Mouse (Mus musculus): ENCODE measurements at regions not wholly inside any gene's neighbourhood (a gene's known extent, or its start where the extent isn't known, plus 50 kb on each side); places are given as distances from the start of the nearest gene placed in this dataset.
"Not testable (repeated sequence)": the region's sequence is repeated elsewhere in the genome, so short reads cannot be mapped to it uniquely, and the experiment has no call there.

GRCm38 (mm10) chr3:41504867-41505266 lies 50.7 kb upstream of the Jade1 start:
- DNase-seq: no peak

- no peak for DNase-seq
These were observed 53.4 kb upstream of the Jade1 start for GRCm38 (mm10) chr3:41502161-41502560.

DNA sequence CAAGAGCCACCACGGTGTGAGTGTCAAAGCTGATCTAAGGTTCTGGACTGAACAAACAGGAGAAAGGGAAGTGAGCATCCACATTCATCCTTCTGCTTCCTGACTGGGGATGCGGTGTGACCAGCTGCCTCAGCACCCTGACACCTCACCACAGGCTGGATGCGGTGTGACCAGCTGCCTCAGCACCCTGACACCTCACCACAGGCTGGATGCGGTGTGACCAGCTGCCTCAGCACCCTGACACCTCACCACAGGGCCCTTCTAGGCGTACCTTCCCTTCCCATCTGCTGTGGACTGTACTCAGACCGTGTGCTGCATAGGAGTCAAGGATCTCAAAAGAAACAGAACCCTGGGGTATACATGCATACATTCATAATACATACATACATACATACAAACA lies 53.9 kb upstream of the Jade1 start:
- DNase-seq: not testable (repeated sequence)

- no peak for DNase-seq
These were observed 54.4 kb upstream of the Jade1 start for GRCm38 (mm10) chr3:41501124-41501523.

GRCm38 (mm10) chr3:41499680-41500079 lies 55.9 kb upstream of the Jade1 start:
- no peak for DNase-seq

- DNase-seq: no peak
These were observed 56.7 kb upstream of the Jade1 start for GRCm38 (mm10) chr3:41498791-41499190.

- no peak for DNase-seq
These were observed 57.8 kb upstream of the Jade1 start for GRCm38 (mm10) chr3:41497771-41498170.

DNA sequence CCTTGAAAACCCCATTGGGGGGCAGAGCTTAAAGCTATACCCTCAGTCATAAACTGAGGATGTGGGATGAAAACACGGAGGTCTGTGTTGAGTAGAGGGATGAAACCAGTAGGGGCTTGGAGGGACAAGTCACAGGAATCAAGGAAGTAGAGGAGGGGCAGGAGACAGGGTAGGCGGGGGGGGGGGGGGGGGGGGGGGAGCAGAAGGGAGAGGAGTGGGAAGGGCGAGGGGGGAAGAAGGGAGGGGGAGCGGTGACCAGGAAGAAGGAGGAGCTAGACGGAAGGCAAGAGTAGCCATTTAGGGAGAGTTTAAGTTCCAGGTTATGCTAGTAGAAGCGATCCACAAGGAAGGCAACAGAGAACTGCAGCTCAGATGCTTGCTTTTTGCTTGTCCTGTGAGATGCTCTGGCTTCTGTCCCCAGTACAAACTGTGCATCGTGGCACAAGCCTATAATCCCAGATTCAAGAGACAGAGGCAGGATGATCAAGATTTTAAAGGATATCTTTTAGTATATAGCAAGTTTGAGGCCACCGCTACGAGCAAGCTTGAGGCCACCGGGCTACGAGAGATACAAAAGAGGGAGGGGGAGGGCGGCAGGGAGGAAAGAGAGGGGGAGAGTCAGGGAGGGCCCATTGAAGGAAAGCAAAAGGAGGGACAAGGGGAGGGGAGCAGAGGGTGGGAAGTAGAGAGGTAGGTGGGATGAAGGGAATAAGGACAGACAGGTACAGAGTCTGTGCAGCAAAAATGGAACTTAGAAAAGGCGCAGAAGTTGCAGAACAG lies 58.4 kb upstream of the Jade1 start:
- DNase-seq: no peak

DNA sequence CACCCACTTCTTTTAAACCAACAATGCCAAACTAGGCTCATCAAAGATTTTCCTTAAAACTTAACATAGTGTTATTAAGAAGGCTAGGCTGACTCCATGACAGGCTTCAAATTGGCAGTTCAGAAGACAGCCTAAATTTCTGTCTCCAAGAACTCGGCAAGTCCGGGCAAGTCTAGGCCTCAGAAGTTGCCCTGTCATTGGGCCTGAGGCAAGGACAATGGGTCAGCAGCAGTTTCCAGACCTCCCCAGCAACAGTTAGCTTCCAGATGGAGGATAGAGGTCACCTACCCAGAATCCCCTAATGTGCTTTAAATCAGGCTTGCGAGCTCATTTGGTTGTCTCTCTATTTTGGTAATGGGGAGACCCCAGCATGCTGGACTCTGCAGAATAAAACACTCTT lies 59.6 kb upstream of the Jade1 start:
- no peak for DNase-seq

DNA sequence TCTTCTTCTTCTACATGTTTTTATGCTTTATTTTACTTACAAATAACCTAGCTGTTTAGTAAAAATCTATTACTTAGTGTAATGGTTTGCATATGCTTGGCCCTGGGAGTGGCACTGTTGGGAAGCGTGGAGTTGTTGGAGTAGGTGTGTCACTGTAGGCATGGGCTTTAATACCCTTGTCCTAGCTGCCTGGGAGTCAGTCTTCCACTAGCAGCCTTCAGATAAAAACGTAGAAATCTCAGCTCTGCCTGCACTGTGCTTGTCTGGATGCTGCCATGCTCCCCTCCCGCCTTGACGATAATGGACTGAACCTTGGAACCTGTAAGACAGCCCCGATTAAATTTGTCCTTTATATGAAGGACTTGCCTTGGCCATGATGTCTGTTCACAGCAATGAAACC lies 60.4 kb upstream of the Jade1 start:
- no peak for DNase-seq

DNA sequence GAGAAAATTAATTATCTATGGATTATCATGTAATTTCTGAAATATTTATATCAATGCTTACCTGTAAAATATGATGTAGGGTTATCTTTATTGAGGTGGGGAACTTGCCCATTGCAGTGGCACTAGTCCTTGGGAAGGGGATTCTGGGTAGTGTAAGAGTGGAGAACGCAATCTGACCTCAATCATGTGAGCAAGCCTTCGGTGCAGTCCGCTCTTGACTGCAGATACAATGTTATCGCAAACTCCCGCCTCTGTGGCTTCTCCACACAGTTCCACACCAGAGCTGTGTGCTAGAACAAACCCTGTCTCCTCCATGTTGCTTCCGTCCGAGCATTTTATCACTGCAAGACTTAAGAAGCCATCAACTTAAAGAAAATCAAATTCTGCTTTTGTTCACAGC lies 62.1 kb upstream of the Jade1 start:
- no peak for DNase-seq

DNA sequence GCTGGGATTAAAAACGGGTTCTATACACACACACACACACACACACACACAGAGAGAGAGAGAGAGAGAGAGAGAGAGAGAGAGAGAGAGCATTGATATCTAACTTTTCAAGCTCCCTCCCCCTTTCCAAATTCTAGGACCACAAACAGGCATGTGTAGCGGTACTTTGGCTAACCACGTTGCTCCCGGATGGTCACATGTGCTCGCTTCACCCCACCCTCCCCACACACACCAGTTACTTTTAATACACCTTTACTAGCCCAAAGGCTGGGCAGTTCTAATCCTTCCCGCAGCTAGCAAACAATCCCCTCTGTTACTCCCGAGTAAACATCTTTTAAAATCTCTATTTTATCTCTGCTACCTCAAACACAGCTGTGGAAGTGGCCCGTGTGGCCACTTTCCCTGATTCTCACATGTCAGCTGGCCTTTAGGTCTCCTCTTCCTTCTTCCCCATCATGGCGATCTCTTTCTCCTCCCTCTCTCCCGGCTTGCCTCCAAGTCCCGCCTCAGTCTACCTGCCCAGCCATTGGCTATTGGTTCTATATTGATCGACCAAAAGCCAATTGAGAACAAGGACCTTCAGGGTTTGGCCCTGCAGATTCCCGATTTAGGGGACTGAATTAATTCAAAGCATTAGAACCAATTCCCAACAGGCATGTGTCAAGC lies 62.7 kb upstream of the Jade1 start:
- DNase-seq: no peak

- DNase-seq: peak; percentile 14 to 31
These were observed 63.4 kb upstream of the Jade1 start for GRCm38 (mm10) chr3:41492031-41492726.

DNA sequence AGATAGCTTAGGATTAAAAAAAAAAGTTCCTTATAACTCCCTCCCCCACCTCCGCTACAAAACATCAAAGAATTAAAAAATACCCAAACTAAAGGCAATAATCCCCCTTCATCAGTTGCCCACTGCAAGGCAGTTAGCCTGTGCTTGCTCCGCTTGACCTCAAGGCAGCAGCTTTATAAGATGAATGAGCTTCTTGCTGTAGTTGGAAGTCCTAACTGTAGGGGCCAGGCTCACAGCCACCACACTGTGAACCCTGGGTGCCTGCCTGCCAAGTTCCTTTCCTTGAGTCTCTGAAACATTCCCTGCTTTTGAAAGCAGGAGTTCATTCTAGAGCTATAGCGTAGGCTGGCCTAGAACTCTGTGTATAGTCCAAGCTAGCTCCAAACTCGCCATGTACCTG lies 64.3 kb upstream of the Jade1 start:
- DNase-seq: no peak

- no peak for DNase-seq
These were observed 65.5 kb upstream of the Jade1 start for GRCm38 (mm10) chr3:41489998-41490397.

GRCm38 (mm10) chr3:41489571-41489970 lies 66.0 kb upstream of the Jade1 start:
- DNase-seq: no peak

- DNase-seq: no peak
These were observed 67.2 kb upstream of the Jade1 start for GRCm38 (mm10) chr3:41488229-41488774.

GRCm38 (mm10) chr3:41484920-41485319 lies 70.6 kb upstream of the Jade1 start:
- DNase-seq: no peak

- no peak for DNase-seq
These were observed 71.9 kb upstream of the Jade1 start for GRCm38 (mm10) chr3:41483582-41483981.

- DNase-seq: no peak
These were observed 72.5 kb upstream of the Jade1 start for GRCm38 (mm10) chr3:41482881-41483494.

DNA sequence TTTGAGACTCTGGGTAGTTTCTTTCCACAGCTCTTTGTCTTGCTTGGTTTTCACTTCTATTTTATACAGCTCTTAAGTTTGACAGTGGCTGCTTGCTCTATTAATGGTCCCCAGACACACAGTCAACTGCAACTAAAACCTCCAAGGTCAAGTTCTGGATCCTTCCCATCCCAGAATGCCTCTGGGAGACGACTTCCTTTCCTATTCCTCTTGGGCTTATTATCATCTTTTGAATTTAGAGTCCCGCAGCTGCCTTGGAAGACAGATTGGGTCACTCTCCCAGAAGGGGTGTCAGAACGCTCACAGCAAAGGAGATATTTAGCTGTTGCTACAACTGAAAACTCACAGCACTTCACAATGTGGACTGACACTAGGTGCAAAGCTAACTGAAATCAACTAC lies 75.3 kb upstream of the Jade1 start:
- DNase-seq: no peak

DNA sequence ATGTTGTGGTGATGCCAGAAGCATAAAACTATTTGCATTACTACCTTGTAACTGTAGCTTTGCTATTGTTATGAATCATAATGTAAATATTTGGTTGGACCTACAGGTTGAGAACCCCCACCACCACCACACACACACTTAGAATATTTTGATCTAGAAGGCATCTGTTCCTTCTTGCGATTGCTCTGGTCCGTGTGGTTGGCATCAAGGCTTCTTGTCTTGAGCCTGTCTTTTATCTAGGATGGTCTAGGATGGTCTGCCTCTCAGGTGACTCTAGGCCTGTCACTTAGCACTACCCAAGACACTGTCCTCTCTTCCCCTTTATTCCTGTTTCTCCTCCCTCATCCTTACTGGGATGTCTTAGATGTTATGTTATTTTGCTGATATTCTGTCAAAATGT lies 76.6 kb upstream of the Jade1 start:
- no peak for DNase-seq

DNA sequence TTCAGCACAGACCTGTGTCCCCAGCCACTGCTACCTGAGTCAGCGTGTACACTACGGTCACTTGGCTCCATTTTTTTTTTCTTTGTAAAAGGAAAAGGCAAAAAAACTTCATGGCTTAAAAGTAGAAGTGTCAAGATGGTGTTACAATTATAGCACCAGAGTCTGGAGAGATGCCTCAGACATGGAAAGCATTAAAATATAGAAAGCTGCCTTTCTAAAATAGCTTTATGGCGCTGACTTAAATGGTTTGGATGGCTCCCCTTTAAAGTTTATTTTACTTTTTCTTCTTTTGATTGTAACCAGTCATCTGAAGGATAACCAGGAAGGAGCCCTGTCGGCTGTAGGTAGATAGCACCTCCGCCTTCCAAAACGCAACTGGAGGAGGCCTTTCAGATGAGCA lies 79.0 kb upstream of the Jade1 start:
- no peak for DNase-seq

Measured in cerebellum, postnatal 14 days (tissue).